Mouse (Mus musculus) midbrain, postnatal 0 days (tissue): ENCODE data around the gene Nell2. TPM values are rescaled to one million over a fixed set of nuclear protein-coding genes. Genes with fewer than 3 reads are reported as not detected.
"Not testable (repeated sequence)": the region's sequence is repeated elsewhere in the genome, so short reads cannot be mapped to it uniquely, and the experiment has no call there.

Experiments
- ATAC-seq: fragments of 200-750 bp; cut with Nextera tagmentation; 2 replicates; pipeline ENCODE4 v1.8.0; 2017; ENCODE audit warnings: moderate number of reproducible peaks, mild to moderate bottlenecking, moderate TSS enrichment, moderate library complexity; ENCODE audit not compliant: low FRiP score
- DNase-seq: peaks from one replicate; pipeline ENCODE4 v3.0.0-alpha.2; 2015; ENCODE audit warnings: low spot score
- H3K27ac ChIP-seq: fragments of 300-500 bp; sonication (generic); 2 replicates; pipeline ENCODE4 v1.5.1; 2014; ENCODE audit warnings: low read depth, mild to moderate bottlenecking, low read length, mixed read lengths
- H3K27me3 ChIP-seq: fragments of 300-500 bp; sonication (generic); 2 replicates; pipeline ENCODE4 v1.6.1; 2014; ENCODE audit warnings: low read length, control low read depth, mixed read lengths; ENCODE audit not compliant: insufficient read depth
- H3K36me3 ChIP-seq: fragments of 300-500 bp; sonication (generic); 2 replicates; pipeline ENCODE4 v1.6.1; 2014; ENCODE audit warnings: low read length, control low read depth, mixed read lengths; ENCODE audit not compliant: insufficient read depth
- H3K4me1 ChIP-seq: fragments of 300-500 bp; sonication (generic); 2 replicates; pipeline ENCODE4 v1.6.1; 2014; ENCODE audit warnings: mild to moderate bottlenecking, control low read depth, antibody characterized with exemption, low read length, mixed read lengths; ENCODE audit not compliant: insufficient read depth
- H3K4me2 ChIP-seq: fragments of 300-500 bp; sonication (generic); 2 replicates; pipeline ENCODE4 v1.6.1; 2014; ENCODE audit warnings: low read depth, mild to moderate bottlenecking, low read length, mixed read lengths; ENCODE audit not compliant: poor library complexity, severe bottlenecking
- H3K4me3 ChIP-seq: fragments of 300-500 bp; sonication (generic); 2 replicates; pipeline ENCODE4 v1.5.1; 2014; ENCODE audit warnings: low read depth, mild to moderate bottlenecking, low read length, moderate library complexity
- H3K9ac ChIP-seq: fragments of 300-500 bp; sonication (generic); replicated peaks from 2 replicates; pipeline ENCODE4 v1.6.1; 2014; ENCODE audit warnings: mild to moderate bottlenecking, low read length, moderate library complexity, mixed read lengths; ENCODE audit not compliant: poor library complexity, severe bottlenecking
- H3K9me3 ChIP-seq: fragments of 300-500 bp; sonication (generic); 2 replicates; pipeline ENCODE4 v1.6.1; 2016; ENCODE audit warnings: low read length, control low read depth
- CTCF ChIP-seq: IDR thresholded peaks from 2 replicates; pipeline ENCODE4 v1.5.1; 2016; ENCODE audit warnings: antibody characterized with exemption, mild to moderate bottlenecking
- WGBS: fragments of 180-500 bp; shearing (Covaris S2); extraction: QIAGEN DNeasy Blood & Tissue Kit; methylation state at CpG from one replicate; pipeline ENCODE4 v1.1.7; 2014; 5-methylcytosine and 5-hydroxymethylcytosine counted together
- polyA plus RNA-seq: library from polyadenylated mRNA; unstranded; fragments of >200 nt; fragmentation: Nextera tagmentation; extraction: Ambion mirVana; gene quantifications from 2 replicates; pipeline ENCODE4 v1.2.1, GENCODE M21; 2015
- total RNA-seq: library from RNA; depleted of rRNA; stranded (reverse); fragments of >200 nt; gene quantifications from 2 replicates; pipeline ENCODE4 v1.2.3, GENCODE M21; 2014

Gene Nell2
- total and polyA plus RNA-seq, 2 experiments from 2014 or later: 181 to 199 TPM

- 0 out of 2 replicates have a peak, but pooled peaks cover 3% of the 10 kb centered on the region for H3K36me3 ChIP-seq
- TF ChIP-seq CTCF: no peak
- WGBS: 58% methylated on average over 8 of the region's 8 CpGs
- no peak overlapping the region for H3K9ac ChIP-seq
- no peaks in the 10 kb centered on the region for H3K9me3 ChIP-seq
- H3K4me1 ChIP-seq: no peaks in the 10 kb centered on the region; the same call in 1 of the 2 replicates
- ATAC-seq: no peak
- H3K27me3 ChIP-seq: no peaks in the 10 kb centered on the region
- DNase-seq: no peak
- no peak overlapping the region for H3K4me2 ChIP-seq
- no peak overlapping the region for H3K4me3 ChIP-seq
- no peak overlapping the region for H3K27ac ChIP-seq
Measured at GRCm38 (mm10) chr15:95243876-95244275, 284.5 kb downstream of the Nell2 start.

GRCm38 (mm10) chr15:95241161-95241560 is 287.2 kb downstream of the Nell2 start:
- ATAC-seq (no peak), DNase-seq (peak; percentile 49)
- Histone ChIP-seq H3K9me3 (no peaks in the 10 kb centered on the region), H3K36me3 (0 out of 2 replicates have a peak, but pooled peaks cover 3% of the 10 kb centered on the region), H3K27me3 (no peaks in the 10 kb centered on the region), H3K27ac (no peak overlapping the region), H3K4me3 (no peak overlapping the region), H3K9ac (no peak overlapping the region), H3K4me2 (no peak overlapping the region), H3K4me1 (no peaks in the 10 kb centered on the region; the same call in 1 of the 2 replicates)
- 51% methylated on average over 3 of the region's 3 CpGs for WGBS
- no peak for TF ChIP-seq CTCF

- not testable (repeated sequence) for H3K36me3 ChIP-seq, H3K4me3 ChIP-seq, DNase-seq, ATAC-seq, H3K9me3 ChIP-seq, H3K27ac ChIP-seq, H3K27me3 ChIP-seq, H3K9ac ChIP-seq, H3K4me1 ChIP-seq, H3K4me2 ChIP-seq
- WGBS: 96% methylated on average over 2 of the region's 2 CpGs
Measured at GRCm38 (mm10) chr15:95237021-95237420, 291.3 kb downstream of the Nell2 start.

- Histone ChIP-seq H3K4me3 (no peak overlapping the region), H3K4me2 (no peak overlapping the region), H3K4me1 (no peaks in the 10 kb centered on the region; the same call in 1 of the 2 replicates), H3K27me3 (no peaks in the 10 kb centered on the region), H3K9ac (no peak overlapping the region), H3K36me3 (0 out of 2 replicates have a peak, but pooled peaks cover 3% of the 10 kb centered on the region), H3K27ac (no peak overlapping the region), H3K9me3 (no peaks in the 10 kb centered on the region)
- no peak for ATAC-seq
- TF ChIP-seq CTCF: no peak
- 84% methylated on average over 3 of the region's 3 CpGs for WGBS
- no peak for DNase-seq
Measured at GRCm38 (mm10) chr15:95236509-95236908, 291.9 kb downstream of the Nell2 start.

GRCm38 (mm10) chr15:95231171-95231570 is 297.2 kb downstream of the Nell2 start:
- Histone ChIP-seq H3K36me3 (peaks cover 10% of the 10 kb centered on the region), H3K27me3 (no peaks in the 10 kb centered on the region), H3K4me3 (no peak overlapping the region), H3K4me1 (no peaks in the 10 kb centered on the region), H3K4me2 (no peak overlapping the region), H3K9ac (no peak overlapping the region), H3K27ac (no peak overlapping the region), H3K9me3 (no peaks in the 10 kb centered on the region)
- no peak for DNase-seq
- no peak for TF ChIP-seq CTCF
- ATAC-seq: no peak
- WGBS: 96% methylated on average over 13 of the region's 13 CpGs

GRCm38 (mm10) chr15:95216640-95217365 is 311.6 kb downstream of the Nell2 start:
- DNase-seq (peak; percentile 17), ATAC-seq (no peak)
- 61% methylated on average over 12 of the region's 12 CpGs for WGBS

More at GRCm38 (mm10) chr15:95216640-95217365, 311.6 kb downstream of the Nell2 start:
- TF ChIP-seq CTCF: no peak
- Histone ChIP-seq H3K9me3 (no peaks in the 10 kb centered on the region), H3K36me3 (peaks cover 2% of the 10 kb centered on the region; the same call in 1 of the 2 replicates), H3K9ac (no peak overlapping the region), H3K27ac (peak overlapping the region; percentile 28; the same call in 1 of the 2 replicates), H3K4me3 (no peak overlapping the region), H3K4me1 (no peaks in the 10 kb centered on the region), H3K27me3 (no peaks in the 10 kb centered on the region), H3K4me2 (no peak overlapping the region)
